Comparison of ENCODE assay signal across 13 mouse cellular contexts in genomic region chr11:47156730-47157693, GRCm38 (mm10).
DNase-seq lines count a peak whose midpoint lies in the region; ATAC-seq lines count a peak whose summit lies in the region.
"Had no signal": no experiment of that assay in that cellular context is flagged by ENCODE, and none has a peak within 500 bp of the region (broad histone marks: within the 10 kb centered on the region; RNA-seq: fewer than 3 reads in every experiment).

No protein-coding gene starts in this region.

- H3K4me2 ChIP-seq in kidney, embryonic 16.5 days (replicated peaks; ENCODE audit: low read depth, low read length) = no peak overlapping the region
- H3K4me2 ChIP-seq: limb, embryonic 15.5 days had no signal

- no peaks in the 10 kb centered on the region for H3K36me3 ChIP-seq in kidney, embryonic 16.5 days (ENCODE audit: insufficient read depth, low read length)
- H3K36me3 ChIP-seq: limb, embryonic 15.5 days had no signal

- no peak overlapping the region for H3K9ac ChIP-seq in kidney, embryonic 16.5 days (replicated peaks; ENCODE audit: low read length)
- H3K9ac ChIP-seq: limb, embryonic 15.5 days had no signal

- ATAC-seq in kidney, embryonic 16.5 days (ENCODE audit: low FRiP score, low TSS enrichment) = peak; percentile 42; the same call in 1 of the 2 replicates
- ATAC-seq in CD4-positive, CD25-positive, alpha-beta regulatory T cell, adult 4 months = no peak
- ATAC-seq: activated CD4-positive, CD25-positive, alpha-beta regulatory T cell, adult 4 months had no signal

- intact Hi-C loops in gastrocnemius, postnatal 14 days (cut with DNase I; ENCODE audit: low total_unique reads) = no loop called here

- H3K27me3 ChIP-seq in kidney, embryonic 16.5 days (ENCODE audit: insufficient read depth, low read length) = no peaks in the 10 kb centered on the region
- H3K27me3 ChIP-seq: limb, embryonic 15.5 days had no signal

- no peak overlapping the region for H3K4me3 ChIP-seq in kidney, embryonic 16.5 days (ENCODE audit: low read length)
- H3K4me3 ChIP-seq: limb, embryonic 15.5 days had no signal

- no peaks in the 10 kb centered on the region for H3K9me3 ChIP-seq in kidney, embryonic 16.5 days (ENCODE audit: low read length)
- H3K9me3 ChIP-seq: limb, embryonic 15.5 days had no signal

- DNase-seq in gastrocnemius, postnatal 25 days = peak; percentile 7
- no peak for DNase-seq in gastrocnemius, postnatal 14 days
- DNase-seq in kidney, postnatal 25 days = no peak
- peak; percentile 37 for DNase-seq in kidney, postnatal 10 days
- peak; percentile 9 for DNase-seq in mesoderm, embryonic 11.5 days (ENCODE audit: low read depth, low spot score)
- DNase-seq in cerebellum, adult 9-11 months = no peak
- DNase-seq: B cell, adult 2 months; cerebellum, adult 9-10 months; thymus, adult 18-20 months had no signal

- H3K27ac ChIP-seq in kidney, embryonic 16.5 days (ENCODE audit: low read length) = no peak overlapping the region
- H3K27ac ChIP-seq: limb, embryonic 15.5 days had no signal

- peaks cover 9% of the 10 kb centered on the region; the same call in 1 of the 2 replicates for H3K4me1 ChIP-seq in kidney, embryonic 16.5 days (ENCODE audit: insufficient read depth, low read length)
- H3K4me1 ChIP-seq: limb, embryonic 15.5 days had no signal

- WGBS in kidney, embryonic 16.5 days = 62% methylated on average over 1 of the region's 1 CpGs

Comparison
In these comparisons a context has a peak if more than half of its experiments do, and no peak if none do; other contexts are left out.
1. DNase-seq: peak in gastrocnemius, postnatal 25 days (single experiment), kidney, postnatal 10 days (single experiment) and mesoderm, embryonic 11.5 days (single experiment); none in gastrocnemius, postnatal 14 days (single experiment), kidney, postnatal 25 days (0 of 2) and cerebellum, adult 9-11 months (single experiment).